Mouse (Mus musculus) T-helper 2 cell (primary cell): ENCODE data around the gene Trim34b.
"Not testable (repeated sequence)": the region's sequence is repeated elsewhere in the genome, so short reads cannot be mapped to it uniquely, and the experiment has no call there.

Experiments used
- in situ Hi-C: fragments of 300-600 bp; cut with MboI, MseI; formaldehyde crosslinking; loops from one replicate; pipeline ENCODE4 v1.15.1; 2025; ENCODE audit warnings: high pct_unique_total_duplicates

Trim34b gene

GRCm38 (mm10) chr7:104329171-104329570, at the start of gene Trim34b:
Gene Trim34b, plus strand, starts transcription at chr7:104329471.
- in situ Hi-C loops = not testable (repeated sequence)

GRCm38 (mm10) chr7:104287576-104288443, 41.5 kb upstream of the Trim34b start, which contains the start of gene Trim5:
Gene Trim5, minus strand, starts transcription at chr7:104288094.
- in situ Hi-C loops = not testable (repeated sequence)

- in situ Hi-C loops = no loop called here
These were observed 38.6 kb upstream of the Trim34b start for GRCm38 (mm10) chr7:104290641-104291040.

GRCm38 (mm10) chr7:104291638-104292400, 37.5 kb upstream of the Trim34b start:
- in situ Hi-C loops = no loop called here

- in situ Hi-C loops = loop anchor here (5.0 kb wide), 1 partner anchor 37 kb away; the partner anchor contains the start of gene Trim12c
These were observed 14.4 kb upstream of the Trim34b start for GRCm38 (mm10) chr7:104314796-104315353.

- in situ Hi-C loops = loop anchor here (5.0 kb wide), 1 partner anchor 37 kb away; the partner anchor contains the start of gene Trim12c
These were observed 13.7 kb upstream of the Trim34b start, which contains the start of gene Trim12a for GRCm38 (mm10) chr7:104315369-104316080. Gene Trim12a, minus strand, starts transcription at chr7:104315466.

GRCm38 (mm10) chr7:104322028-104322427, 7.2 kb upstream of the Trim34b start:
- in situ Hi-C loops = no loop called here

- in situ Hi-C loops = loop anchor here (5.0 kb wide), 1 partner anchor 73 kb away; no protein-coding TSS in a partner anchor
These were observed 6.3 kb downstream of the Trim34b start for GRCm38 (mm10) chr7:104335547-104335946.

GRCm38 (mm10) chr7:104340744-104341143, 11.5 kb downstream of the Trim34b start:
- in situ Hi-C loops = not testable (repeated sequence)

- in situ Hi-C loops = not testable (repeated sequence)
These were observed 18.8 kb downstream of the Trim34b start for GRCm38 (mm10) chr7:104348043-104348442.

- in situ Hi-C loops = loop anchor here (5.0 kb wide), 1 partner anchor 36 kb away; the partner anchor contains the start of gene Trim12a
These were observed 23.7 kb downstream of the Trim34b start, which contains the start of gene Trim12c for GRCm38 (mm10) chr7:104352717-104353599. Gene Trim12c, minus strand, starts transcription at chr7:104353362.

GRCm38 (mm10) chr7:104353600-104353967, 24.3 kb downstream of the Trim34b start:
- in situ Hi-C loops = loop anchor here (5.0 kb wide), 1 partner anchor 36 kb away; the partner anchor contains the start of gene Trim12a

- in situ Hi-C loops = no loop called here
These were observed 37.1 kb downstream of the Trim34b start for GRCm38 (mm10) chr7:104366339-104366738.

- in situ Hi-C loops = loop anchor here (10.0 kb wide), 1 partner anchor 235 kb away; the partner anchor contains the start of gene Olfr655
These were observed 40.6 kb downstream of the Trim34b start, which contains the start of gene Trim30b for GRCm38 (mm10) chr7:104369736-104370414. Gene Trim30b, minus strand, starts transcription at chr7:104369884.
